17 mouse cellular contexts compared by ENCODE assay signal in genomic region chr11:64650571-64651282, GRCm38 (mm10).
A peak's percentile ranks its signal among the peaks of the same experiment; 100 is the strongest.
DNase-seq lines count a peak whose midpoint lies in the region; ATAC-seq lines count a peak whose summit lies in the region.
"Had no signal": no experiment of that assay in that cellular context is flagged by ENCODE, and none has a peak within 500 bp of the region (broad histone marks: within the 10 kb centered on the region; RNA-seq: fewer than 3 reads in every experiment).

No protein-coding gene starts in this region.

- H3K9me3 ChIP-seq in heart, embryonic 10.5 days: no peaks in the 10 kb centered on the region
- H3K9me3 ChIP-seq in limb, embryonic 11.5 days (ENCODE audit: control insufficient read depth, low read length): no peaks in the 10 kb centered on the region
- H3K9me3 ChIP-seq in limb, embryonic 10.5 days (replicated peaks): no peaks in the 10 kb centered on the region
- H3K9me3 ChIP-seq in limb, embryonic 12.5 days: no peaks in the 10 kb centered on the region
- H3K9me3 ChIP-seq: forebrain, embryonic 13.5 days; hindbrain, embryonic 15.5 days; liver, embryonic 13.5 days; neural tube, embryonic 12.5 days had no signal

- no peak overlapping the region for H3K4me2 ChIP-seq in limb, embryonic 11.5 days (ENCODE audit: low read depth, severe bottlenecking)
- H3K4me2 ChIP-seq in limb, embryonic 12.5 days: no peak overlapping the region
- H3K4me2 ChIP-seq: forebrain, embryonic 13.5 days; hindbrain, embryonic 15.5 days; liver, embryonic 13.5 days; neural tube, embryonic 12.5 days had no signal

- 82% methylated on average over 10 of the region's 10 CpGs for WGBS in heart, embryonic 10.5 days
- 54% methylated on average over 10 of the region's 10 CpGs for WGBS in limb, embryonic 11.5 days
- WGBS in limb, embryonic 10.5 days: 62% methylated on average over 10 of the region's 10 CpGs
- WGBS in limb, embryonic 12.5 days: 41% methylated on average over 10 of the region's 10 CpGs

- peak; percentile 52 to 70 for DNase-seq in heart, adult 18-20 months
- DNase-seq in heart, embryonic 10.5 days (ENCODE audit: low spot score): no peak
- peak; percentile 40 for DNase-seq in limb, embryonic 11.5 days (ENCODE audit: low spot score)
- DNase-seq in limb, embryonic 10.5 days (ENCODE audit: low spot score): no peak
- peak; percentile 77 for DNase-seq in skeletal muscle tissue, adult 2 months (ENCODE audit: low read depth, low spot score)
- no peak for DNase-seq in Muller cell, postnatal 12 days (ENCODE audit: inconsistent ontology term)
- DNase-seq in frontal cortex, postnatal 25 days (ENCODE audit: low spot score in 2 of 2): no peak
- DNase-seq: cerebellum, adult 11 months; cerebellum, postnatal 36 days; kidney, postnatal 10 days; layer of hippocampus, adult 9-11 months; liver, embryonic 13.5 days had no signal

- no peak overlapping the region for H3K9ac ChIP-seq in limb, embryonic 11.5 days (ENCODE audit: low read length)
- no peak overlapping the region for H3K9ac ChIP-seq in limb, embryonic 12.5 days (replicated peaks)
- H3K9ac ChIP-seq: forebrain, embryonic 13.5 days; hindbrain, embryonic 15.5 days; liver, embryonic 13.5 days; neural tube, embryonic 12.5 days had no signal

- no peak overlapping the region for H3K27ac ChIP-seq in heart, embryonic 10.5 days
- no peak overlapping the region for H3K27ac ChIP-seq in limb, embryonic 11.5 days (replicated peaks; ENCODE audit: low read depth, low read length)
- no peak overlapping the region for H3K27ac ChIP-seq in limb, embryonic 10.5 days
- H3K27ac ChIP-seq in limb, embryonic 12.5 days: no peak overlapping the region
- H3K27ac ChIP-seq: forebrain, embryonic 13.5 days; hindbrain, embryonic 15.5 days; liver, embryonic 13.5 days; neural tube, embryonic 12.5 days had no signal

- no peak overlapping the region for H3K4me3 ChIP-seq in heart, embryonic 10.5 days
- H3K4me3 ChIP-seq in limb, embryonic 11.5 days (ENCODE audit: low read depth, low read length): no peak overlapping the region
- H3K4me3 ChIP-seq in limb, embryonic 10.5 days: no peak overlapping the region
- H3K4me3 ChIP-seq in limb, embryonic 12.5 days (replicated peaks): no peak overlapping the region
- H3K4me3 ChIP-seq: forebrain, embryonic 13.5 days; hindbrain, embryonic 15.5 days; liver, embryonic 13.5 days; neural tube, embryonic 12.5 days had no signal

- no peaks in the 10 kb centered on the region for H3K36me3 ChIP-seq in heart, embryonic 10.5 days
- no peaks in the 10 kb centered on the region for H3K36me3 ChIP-seq in limb, embryonic 11.5 days (ENCODE audit: control insufficient read depth, insufficient read depth, low read length)
- H3K36me3 ChIP-seq in limb, embryonic 10.5 days: no peaks in the 10 kb centered on the region
- no peaks in the 10 kb centered on the region for H3K36me3 ChIP-seq in limb, embryonic 12.5 days
- H3K36me3 ChIP-seq: hindbrain, embryonic 15.5 days; liver, embryonic 13.5 days; neural tube, embryonic 12.5 days had no signal

- 0 out of 2 replicates have a peak, but pooled peaks cover 5% of the 10 kb centered on the region for H3K27me3 ChIP-seq in heart, embryonic 10.5 days (ENCODE audit: insufficient read depth, poor library complexity, severe bottlenecking)
- H3K27me3 ChIP-seq in limb, embryonic 11.5 days (ENCODE audit: control insufficient read depth, insufficient read depth, low read length): no peaks in the 10 kb centered on the region
- no peaks in the 10 kb centered on the region for H3K27me3 ChIP-seq in limb, embryonic 10.5 days (ENCODE audit: low read depth, poor library complexity, severe bottlenecking)
- H3K27me3 ChIP-seq in limb, embryonic 12.5 days: peaks cover 4% of the 10 kb centered on the region; the same call in 1 of the 2 replicates
- H3K27me3 ChIP-seq: forebrain, embryonic 13.5 days; hindbrain, embryonic 15.5 days; liver, embryonic 13.5 days; neural tube, embryonic 12.5 days; Patski had no signal

- ATAC-seq in limb, embryonic 11.5 days (ENCODE audit: insufficient number of reproducible peaks, low FRiP score, low TSS enrichment, low read depth): no peak
- ATAC-seq in limb, embryonic 12.5 days (ENCODE audit: insufficient number of reproducible peaks, insufficient read depth, low FRiP score, low TSS enrichment, low read depth): 0 out of 2 replicates have a peak, but pooled peaks have one; percentile 42
- ATAC-seq: forebrain, embryonic 13.5 days; Patski had no signal

- no peaks in the 10 kb centered on the region for H3K4me1 ChIP-seq in heart, embryonic 10.5 days
- H3K4me1 ChIP-seq in limb, embryonic 11.5 days (ENCODE audit: control insufficient read depth, insufficient read depth, low read length): no peaks in the 10 kb centered on the region
- H3K4me1 ChIP-seq in limb, embryonic 10.5 days: peaks cover 21% of the 10 kb centered on the region
- peaks cover 21% of the 10 kb centered on the region for H3K4me1 ChIP-seq in limb, embryonic 12.5 days (replicated peaks)
- H3K4me1 ChIP-seq: hindbrain, embryonic 15.5 days; liver, embryonic 13.5 days; neural tube, embryonic 12.5 days had no signal

Comparison
In these comparisons a context has a peak if more than half of its experiments do, and no peak if none do; other contexts are left out.
1. DNase-seq: peak in heart, adult 18-20 months (2 of 2), limb, embryonic 11.5 days (single experiment) and skeletal muscle tissue, adult 2 months (single experiment); none in heart, embryonic 10.5 days (single experiment), limb, embryonic 10.5 days (single experiment), Muller cell, postnatal 12 days (single experiment) and frontal cortex, postnatal 25 days (0 of 2).